Mouse (Mus musculus) cerebellum, postnatal 36 days (tissue): ENCODE results near the gene Zfp574.
A peak's percentile ranks its signal among the peaks of the same experiment; 100 is the strongest.
"Not testable (repeated sequence)": the region's sequence is repeated elsewhere in the genome, so short reads cannot be mapped to it uniquely, and the experiment has no call there.

ENCODE experiments used
- DNase-seq, 2 experiments: peaks; one replicate each; pipeline ENCODE4 v3.0.0; 2021 to 2022; ENCODE audit warnings: mixed read lengths in 2 of 2

The Zfp574 gene

DNA sequence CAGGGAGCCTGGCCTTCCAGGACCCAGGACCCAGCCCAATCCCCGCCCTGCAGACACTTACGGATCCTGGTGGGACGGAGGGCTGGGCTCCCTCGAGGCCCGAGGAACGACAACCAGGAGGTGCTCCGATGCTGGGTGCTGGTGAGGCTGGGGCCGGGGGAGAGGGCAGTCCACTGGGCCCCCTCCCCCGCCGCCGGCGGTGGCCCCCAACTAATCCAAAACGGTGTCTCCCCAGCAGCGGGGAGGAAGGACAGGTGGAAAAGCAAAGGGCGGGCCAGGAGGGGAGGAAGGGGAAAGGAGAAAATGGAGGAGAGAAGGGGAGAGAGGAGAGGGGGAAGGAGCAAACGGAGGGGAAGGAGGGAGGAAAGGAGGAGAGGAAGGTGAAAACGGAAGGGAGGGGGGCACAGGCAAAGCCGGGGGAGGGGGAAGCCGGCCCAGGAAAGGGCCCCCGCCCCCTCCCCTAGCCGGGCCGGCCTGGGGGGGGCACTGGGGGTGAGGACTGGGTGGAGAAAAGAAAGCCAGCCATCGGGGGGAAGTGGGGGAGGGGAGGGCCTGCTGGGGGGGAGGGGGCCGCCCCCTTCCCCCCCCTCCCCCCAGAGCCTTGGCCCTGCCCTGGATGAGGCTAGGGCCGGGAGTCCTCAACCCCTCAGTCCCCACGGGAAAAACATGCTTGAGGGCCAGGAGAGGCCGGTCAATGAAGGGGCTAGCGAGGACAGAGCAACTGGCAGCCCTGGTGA lies at the start of gene Zfp574, which contains the start of gene Grik5:
TSS of gene Zfp574 (plus strand) at position 589 of the 737 bp plus-strand sequence.
TSS of gene Grik5 (minus strand) at position 368 of the 737 bp plus-strand sequence.
- peak; percentile 33 to 40 for DNase-seq

DNA sequence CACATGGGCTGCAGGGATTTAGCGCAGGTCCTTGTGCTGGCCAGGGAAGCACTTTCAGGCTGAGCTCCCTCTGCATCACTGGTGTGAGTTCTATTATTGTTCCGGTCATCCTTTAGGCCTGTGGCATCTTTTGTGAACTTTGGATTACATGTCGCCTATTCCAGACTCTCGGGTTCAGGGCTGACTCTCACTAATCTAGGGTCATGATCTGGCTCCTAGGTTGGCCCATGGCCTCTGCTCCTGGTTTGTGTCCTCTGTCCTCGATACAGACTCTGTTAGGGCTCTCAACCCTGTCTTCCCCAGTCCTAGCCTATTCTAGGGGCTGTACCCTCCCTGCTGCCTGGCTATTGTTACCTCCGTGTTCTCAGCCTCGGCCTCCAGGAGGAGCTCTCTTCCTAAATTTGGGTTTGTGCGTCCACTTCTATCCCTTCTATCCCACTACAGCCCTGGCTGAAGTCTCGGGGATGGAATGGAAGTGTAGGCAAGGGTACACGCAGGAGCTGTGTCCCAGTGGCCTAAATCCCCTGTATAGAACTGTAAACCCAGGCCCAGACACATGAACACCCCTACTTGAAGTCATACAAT lies 46.4 kb upstream of the Zfp574 start:
- DNase-seq, result peak; percentile 34 to 48

DNA sequence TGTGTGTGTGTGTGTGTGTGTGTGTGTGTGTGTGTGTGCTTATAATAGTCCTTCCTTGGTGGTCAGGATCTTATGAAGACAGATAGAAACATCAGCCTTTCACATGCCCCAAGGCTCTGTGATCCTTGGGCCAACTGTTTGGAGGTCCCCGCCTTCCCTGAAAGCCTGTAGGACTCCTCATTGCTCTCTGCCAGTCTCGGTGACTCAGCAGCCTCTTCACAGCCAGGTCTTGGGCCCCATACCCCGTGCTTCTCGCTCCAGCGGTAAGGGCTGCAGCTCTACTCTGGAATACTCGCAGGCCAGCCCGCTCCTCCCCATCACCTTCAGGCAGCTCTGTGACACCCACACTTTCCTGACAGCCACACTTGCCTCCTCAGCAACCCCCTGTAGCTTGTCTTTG lies 45.9 kb upstream of the Zfp574 start:
- DNase-seq, result no peak

DNA sequence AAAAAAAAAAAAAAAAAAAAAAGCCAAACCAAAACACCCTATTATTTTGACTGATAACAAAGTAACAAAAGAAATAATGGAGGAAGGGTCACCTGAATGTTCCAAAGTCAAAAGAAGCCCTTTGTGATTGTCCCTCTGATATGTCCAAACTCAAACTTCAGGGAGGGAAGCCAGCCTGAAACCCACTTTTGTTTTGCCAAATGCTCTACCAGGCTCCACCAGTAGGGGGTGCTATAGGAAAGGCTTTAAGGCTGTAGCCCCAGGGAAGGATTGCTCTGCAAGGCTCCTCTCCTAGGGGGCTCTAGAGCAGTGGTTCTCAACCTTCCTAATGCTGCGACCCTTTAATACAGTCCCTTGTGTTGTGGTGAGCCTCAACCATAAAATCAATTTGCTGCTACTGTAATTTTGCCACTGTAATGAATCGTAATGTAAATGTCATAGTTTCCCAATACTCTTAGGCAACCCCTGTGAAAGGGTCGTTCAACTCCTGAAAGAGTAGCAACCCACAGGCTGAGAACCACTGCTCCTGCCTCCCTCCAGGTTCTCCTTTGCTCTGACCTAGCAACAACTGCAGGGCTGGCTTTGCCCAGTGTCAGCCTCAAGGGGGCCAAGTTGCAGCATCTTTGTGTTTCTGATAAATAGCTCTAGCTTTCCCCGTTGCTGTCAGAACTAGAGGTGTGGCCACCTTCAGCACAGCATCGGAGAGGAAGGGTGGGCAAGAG lies 42.2 kb upstream of the Zfp574 start:
- DNase-seq, result peak; percentile 81 to 86

DNA sequence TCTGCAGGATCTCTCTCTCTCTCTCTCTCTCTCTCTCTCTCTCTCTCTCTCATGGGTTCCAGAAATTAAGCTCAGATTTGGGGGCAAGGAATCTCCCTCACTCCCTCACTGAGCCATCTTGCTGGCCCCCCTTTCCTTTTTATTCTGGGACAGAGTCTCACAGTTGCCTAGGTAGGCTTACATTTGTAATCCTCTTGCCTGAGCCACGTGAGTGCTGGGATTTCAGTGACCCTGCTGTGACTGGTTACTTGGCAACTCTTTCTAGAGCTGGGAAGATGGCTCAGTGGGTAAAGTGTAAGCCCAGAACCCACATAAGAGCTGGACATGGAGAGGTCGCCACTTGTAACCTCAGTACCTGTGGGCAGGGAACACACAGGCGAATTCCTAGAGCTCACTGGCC lies 40.8 kb upstream of the Zfp574 start:
- DNase-seq, result no peak

DNA sequence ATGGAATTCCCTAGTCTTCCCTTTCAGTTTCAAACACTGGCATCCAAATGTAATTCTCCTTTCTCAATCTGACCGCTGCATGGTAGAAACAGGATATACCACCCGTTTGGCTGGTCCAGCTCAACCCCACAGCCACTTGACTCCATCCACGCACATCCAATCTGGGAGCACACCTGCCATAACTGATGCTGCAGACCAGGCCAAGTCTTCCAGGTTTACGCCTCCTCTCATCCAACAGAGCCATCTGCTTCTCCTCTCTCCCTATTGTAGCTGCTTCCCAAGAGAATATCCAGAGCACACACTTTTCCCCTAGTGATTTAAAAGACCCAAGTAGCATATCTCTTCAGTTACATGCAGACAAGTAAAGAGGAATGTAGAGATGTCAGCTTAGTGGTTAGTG lies 37.6 kb upstream of the Zfp574 start:
- DNase-seq, result no peak

DNA sequence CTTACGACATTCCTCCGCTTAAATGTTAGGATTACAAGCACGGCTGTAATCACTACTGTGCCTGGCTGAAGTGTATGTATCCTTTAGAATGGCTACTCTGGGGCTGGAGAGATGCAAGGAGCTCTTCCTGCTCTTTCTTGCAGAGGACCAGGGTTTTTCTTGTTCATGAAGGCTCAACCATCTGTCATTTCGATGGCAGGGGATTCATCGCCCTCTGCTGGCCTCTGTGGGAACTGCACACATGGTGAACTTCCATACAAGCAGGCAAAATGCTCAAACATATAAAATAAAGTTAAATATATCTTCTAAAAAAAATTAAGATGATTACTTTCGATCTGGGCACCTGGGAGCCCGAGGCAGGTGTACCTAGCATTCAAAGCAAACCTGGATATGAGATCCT lies 36.5 kb upstream of the Zfp574 start:
- DNase-seq, result peak; percentile 86 to 92

DNA sequence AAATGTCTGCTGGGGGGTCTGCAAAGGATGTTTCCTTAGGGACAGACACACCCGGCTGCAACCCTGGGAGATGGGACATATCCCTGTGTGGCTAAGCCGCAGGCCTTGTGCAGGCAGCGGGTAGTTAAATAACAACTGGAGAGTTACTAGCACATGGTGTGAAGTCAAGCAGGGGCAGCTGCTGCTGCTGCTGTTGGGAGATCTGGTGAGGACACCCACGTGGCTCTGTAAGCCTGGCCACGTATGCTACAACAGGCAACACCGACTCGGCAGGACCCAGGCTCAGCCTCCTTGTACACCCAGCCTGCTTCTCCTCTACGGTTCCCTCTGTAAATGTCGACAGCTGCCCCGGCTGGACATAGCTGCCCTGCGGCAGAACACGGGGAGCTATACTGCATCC lies 30.4 kb upstream of the Zfp574 start:
- no peak for DNase-seq

DNA sequence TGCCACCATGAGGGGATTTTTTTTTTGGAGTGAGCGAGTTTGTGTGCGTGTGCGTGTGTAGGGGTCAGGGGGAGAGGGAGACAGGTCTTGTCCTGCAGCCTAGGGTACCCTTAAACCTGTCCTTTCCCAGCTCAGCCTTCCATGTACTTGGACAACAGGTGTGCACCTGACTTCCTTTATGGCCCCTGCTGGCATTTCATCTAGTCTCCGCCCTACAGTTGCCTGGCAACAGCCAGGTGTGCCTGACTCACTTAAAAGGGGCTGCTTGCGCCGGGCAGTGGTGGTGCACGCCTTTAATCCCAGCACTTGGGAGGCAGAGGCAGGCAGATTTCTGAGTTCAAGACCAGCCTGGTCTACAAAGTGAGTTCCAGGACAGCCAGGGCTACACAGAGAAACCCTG lies 27.8 kb upstream of the Zfp574 start:
- DNase-seq, result not testable (repeated sequence)

DNA sequence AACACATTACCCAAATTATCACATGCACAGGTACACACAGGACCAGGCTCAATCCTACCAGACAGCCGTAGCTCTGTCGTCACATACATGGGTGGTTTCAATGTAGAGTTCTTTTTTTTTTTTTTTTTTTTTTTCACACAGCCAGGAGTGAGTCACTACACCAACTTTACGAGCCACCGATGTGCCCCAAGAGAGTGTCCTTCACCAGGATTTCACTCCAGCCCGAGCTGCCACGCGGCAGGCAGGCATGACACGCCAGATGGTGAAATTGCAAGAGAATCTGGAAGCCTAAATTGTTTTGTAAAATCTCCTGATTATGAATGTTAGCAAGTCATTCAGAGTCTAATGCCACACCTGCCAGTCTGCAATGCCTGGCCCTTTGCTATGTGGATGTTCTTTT lies 25.0 kb upstream of the Zfp574 start:
- DNase-seq, result peak; percentile 35 to 49

DNA sequence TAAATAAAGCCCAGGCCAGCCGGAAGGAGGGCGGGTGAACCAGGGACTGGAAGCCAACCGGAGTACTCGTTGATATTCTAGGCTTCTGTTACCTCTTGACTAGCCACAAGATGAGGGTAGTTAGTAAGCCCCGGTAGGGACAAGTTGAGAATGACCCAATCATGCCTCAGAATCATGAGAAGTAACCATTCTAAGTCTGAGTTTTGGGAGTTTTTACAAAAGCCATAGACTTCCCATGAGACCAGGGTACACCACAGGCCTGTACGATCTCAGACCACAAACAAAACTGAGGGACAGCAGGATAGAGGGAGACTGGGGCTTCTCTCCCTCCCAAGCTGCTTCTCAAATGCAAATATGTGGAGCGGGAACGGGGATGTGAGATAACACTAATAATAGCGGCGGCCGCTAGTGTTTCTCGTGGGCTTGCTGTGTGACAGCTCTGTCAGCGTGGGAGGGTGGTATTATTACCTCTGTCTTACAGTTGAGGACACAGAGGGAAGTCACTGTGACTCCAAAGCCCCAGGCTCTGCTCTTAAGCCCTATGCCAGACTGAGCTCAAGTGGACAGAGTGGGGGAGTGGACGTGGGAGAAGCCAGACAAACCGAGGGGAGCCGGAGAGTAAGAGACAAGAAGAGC lies 23.0 kb upstream of the Zfp574 start:
- no peak for DNase-seq

DNA sequence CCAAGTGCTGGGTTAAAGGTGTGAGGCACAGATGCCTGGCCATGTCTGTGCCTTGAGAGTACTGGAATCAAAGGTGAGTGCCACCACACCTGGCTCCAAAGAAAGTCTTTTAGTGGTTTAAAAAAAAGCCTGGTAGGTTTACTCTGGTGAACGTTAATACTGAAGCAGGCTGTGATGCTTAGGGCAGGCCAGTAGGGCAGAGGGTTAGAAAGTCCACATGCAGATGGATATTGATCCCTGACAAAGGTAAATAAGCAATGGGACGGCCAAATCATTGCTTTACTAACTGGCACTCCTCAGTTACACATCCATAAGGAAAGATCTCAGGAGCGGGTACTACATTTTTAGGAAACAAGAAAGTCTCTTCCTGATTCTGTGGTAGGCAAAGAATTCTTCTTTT lies 19.8 kb upstream of the Zfp574 start:
- no peak for DNase-seq

DNA sequence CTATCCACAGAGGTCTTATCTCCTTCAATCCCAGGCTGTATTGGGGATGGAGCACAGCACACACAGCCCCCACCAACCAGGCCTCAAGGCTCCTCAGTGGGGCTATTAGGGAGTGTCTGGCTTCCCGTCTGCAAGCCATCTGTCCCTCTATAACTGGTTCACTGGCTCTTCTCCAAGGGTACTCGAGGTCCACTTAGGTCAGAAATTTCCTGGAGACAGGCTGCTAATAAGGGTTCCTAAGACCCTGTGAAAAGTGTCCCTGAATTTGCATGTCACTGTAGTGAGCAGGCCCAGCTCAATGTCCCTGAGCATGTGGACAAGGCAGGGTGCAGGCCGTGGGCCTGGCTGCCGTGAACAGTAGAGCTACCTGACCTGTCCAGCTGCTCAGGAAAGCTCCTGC lies 15.4 kb upstream of the Zfp574 start:
- DNase-seq, result peak in 1 of 2 experiments; percentile 37

DNA sequence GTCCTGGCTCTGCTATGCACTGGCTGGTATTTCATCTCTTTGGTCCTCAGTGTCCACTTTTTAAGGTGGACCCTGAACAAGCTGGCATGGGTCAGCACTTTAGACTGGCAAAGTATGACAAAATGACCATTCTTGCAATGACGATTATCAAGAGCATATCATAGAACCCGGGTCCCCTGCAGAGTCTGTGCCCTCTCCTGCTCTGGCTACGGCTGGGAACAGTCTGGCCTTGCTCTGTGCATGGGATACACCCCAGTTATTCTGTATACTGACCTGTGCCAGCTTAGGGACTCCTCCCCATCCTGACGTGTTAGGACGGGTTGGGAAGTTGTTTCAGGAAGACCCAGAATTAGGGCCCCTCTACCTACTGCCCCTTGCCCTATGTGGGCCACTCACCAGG lies 14.5 kb upstream of the Zfp574 start:
- DNase-seq, result no peak

DNA sequence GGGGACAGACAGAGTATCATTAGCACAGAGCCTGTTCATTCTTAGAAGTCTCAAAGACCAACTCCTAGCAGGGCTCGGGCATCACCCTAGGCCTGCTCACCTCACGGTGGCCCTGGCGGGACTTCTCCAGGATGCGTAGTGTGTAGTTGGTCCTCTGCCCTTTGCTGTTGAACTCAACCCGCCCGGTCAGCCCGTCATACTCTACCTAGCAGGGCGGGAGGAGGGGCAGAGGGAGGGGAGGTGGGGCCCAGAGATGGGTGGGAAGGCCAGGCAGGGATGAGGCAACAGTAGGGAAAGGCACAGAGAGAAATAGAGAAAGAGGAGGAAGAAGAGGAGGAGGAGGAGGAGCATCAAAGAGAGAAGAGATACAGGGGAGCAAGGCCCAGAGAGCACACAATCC lies 14.0 kb upstream of the Zfp574 start:
- DNase-seq, result no peak

DNA sequence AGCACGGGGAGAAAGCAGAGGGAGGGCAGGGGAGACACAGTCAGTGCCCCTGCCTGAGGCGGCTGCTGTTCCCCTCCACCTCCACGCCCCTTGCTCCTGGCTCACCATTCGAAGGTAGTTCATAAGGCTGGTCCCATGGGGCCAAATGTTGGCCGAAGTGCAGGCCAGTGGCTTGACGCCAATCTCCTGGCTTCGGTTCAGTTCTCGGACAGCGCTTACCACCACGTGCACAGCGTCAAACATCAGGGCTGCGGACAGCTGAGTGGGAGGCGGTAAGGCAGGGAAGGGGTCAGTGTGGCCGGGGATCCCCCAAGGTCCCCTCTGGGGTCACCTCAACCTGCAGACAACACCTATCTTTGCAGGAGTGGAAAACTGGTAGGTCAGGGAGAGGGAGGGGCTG lies 13.5 kb upstream of the Zfp574 start:
- DNase-seq, result no peak

DNA sequence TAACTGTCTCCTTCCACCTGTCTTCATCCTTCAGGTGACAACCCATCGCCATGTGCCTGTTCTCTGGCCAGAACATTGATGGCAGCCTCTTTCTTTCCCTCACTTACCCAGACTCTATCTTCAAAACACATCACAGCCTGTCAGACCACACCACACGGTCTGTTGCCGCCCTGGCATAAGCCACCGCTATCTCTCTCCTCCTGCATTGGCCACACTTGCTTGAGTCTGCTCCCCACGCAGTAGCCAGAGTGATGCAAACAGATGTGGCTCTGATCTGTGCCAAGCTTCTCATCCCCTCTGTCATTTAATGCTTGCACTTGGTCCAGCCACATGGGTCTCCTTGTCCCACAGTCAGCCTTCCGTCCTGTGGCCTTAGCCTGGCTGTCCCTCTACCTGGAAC lies 9.0 kb upstream of the Zfp574 start:
- no peak for DNase-seq

DNA sequence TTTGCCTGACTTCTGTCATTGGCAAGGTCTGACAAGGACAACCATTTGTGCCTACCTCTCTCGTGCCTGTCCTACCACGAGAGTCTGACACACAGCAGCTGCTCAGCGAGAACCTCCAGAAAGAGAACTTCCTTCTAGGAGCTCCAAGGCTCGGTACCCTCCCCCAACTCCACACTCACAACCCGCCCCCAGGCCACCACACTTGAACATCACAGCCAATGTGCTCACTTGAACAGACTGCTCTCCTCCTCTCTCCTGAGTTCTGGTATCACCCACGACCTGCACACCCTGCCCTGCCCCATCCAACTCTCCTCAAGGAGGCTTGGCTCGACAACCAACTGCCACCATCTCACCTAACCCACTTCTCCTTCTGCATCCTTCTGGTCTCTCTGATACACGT lies 8.5 kb upstream of the Zfp574 start:
- no peak for DNase-seq

DNA sequence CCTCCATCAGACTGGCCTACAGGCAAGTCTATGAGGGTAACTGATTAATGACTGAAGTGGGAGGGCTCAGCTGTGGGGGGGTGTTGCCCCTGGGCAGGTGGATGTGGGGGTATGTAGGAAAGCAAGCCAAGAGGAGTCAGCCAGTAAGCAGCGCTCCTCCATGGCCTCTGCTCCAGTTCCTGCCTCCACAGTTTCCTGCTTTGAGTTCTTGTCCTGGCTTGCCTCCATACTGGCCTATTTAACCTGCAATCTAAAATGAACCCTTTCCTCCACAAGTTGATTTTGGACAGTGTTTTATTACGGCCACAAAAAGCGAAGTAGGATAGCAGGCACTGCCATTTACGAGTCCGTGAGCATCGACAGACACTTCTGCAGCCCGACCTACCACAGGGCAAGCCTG lies 5.0 kb upstream of the Zfp574 start:
- no peak for DNase-seq

DNA sequence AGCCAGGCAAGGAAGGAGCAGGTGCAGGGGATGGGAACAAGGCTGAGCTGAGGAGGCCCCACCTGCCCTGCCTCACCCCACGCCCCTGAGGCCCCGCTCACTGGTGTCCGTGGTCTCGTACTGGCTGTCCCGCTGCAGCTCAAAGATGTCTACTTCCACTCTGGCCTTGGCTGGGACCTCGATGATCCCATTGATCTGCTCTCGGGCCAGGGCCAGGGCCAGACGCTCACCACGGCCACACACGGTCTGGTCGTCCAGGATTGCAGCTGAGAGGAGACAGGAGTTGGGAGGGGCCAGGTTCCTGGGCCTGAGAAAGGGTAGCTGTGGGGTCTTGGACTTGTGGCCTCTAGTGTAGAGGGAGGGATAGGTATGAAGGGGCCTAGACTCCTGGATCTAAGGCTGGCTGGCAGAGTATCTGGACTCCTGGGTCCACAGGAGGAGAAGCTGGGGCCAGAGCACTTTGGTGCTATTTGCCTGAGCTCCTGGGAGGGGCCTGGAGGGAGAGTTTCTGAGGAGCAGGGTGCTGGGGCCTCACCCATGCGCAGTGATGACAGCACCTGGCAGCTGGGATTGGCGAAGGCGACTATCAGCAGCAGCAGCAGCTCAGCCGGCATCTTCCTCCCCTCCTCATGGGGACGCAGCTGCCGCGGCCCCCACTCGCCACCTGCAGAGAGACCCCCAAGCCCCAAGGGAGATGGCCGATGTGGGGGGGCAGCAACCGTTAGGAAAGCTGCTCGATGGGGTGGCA lies 4.3 kb upstream of the Zfp574 start:
- no peak for DNase-seq

DNA sequence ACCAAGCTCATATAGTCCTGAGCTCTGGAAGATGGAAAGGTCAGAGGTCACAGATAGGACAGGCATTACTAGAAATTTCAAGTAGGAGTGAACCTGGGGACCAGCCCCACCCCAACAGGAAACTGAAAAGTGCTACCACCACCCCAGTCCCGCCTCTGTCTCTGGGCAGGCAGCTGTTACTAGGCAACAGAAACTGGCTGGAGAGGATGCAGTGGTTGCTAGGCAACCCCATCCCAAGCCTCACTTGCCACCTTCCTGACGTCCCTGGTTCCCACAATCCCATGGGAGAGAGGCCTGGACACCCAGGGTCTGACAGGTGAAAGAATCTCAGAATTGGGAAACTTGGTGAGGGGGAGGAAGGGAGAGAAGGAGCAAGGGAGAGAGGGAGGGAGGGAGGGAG lies 3.6 kb upstream of the Zfp574 start:
- no peak for DNase-seq

DNA sequence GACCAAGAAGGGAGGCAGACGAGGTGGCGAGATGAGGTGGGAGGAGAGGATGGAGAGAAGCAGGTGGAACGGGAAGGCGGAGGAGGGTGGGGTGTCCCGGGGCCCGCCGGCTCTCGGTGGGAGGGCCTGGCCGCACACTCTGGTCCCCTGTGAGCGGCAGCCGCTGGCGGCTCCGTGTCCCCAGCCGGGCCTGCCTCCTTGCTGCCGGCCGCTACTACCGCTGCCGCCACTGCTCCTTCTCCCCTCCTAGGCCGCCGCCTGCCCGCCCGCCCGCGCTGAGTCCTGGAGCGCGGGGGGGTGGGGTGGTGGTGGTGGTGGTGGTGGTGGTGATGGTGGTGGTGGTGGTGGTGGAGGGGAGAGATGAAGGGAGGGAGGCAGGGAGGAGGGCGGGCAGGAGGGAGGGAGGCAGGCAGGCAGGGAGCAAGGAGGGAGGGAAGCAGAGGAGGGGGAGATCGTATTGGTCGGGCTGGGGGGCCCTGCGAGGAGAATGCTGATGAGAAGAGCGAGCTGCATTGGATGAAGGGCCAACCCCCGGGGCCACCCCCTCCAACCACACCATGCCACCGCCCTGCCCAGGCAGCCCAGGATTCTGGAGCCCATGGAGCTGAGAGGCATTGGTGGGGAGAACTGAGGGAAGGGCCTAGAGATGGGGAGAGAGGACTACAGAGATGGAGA lies 486 bp downstream of the Zfp574 start:
- peak; percentile 55 to 63 for DNase-seq
